Mouse (Mus musculus) liver, adult 2 months (tissue): ENCODE results near the gene Tctex1d2.

ENCODE experiments used
- CTCF ChIP-seq: fragments of 200-500 bp; IDR thresholded peaks from 2 replicates; pipeline ENCODE4 v1.5.1; 2011; ENCODE audit warnings: low read depth, low read length, control low read depth
- POLR2A ChIP-seq: fragments of 200-500 bp; IDR thresholded peaks from 2 replicates; pipeline ENCODE4 v1.6.1; 2011; ENCODE audit warnings: low read length, control low read depth; ENCODE audit not compliant: insufficient read depth; ENCODE audit errors: extremely low read depth

- TF ChIP-seq CTCF: no peak
- TF ChIP-seq POLR2A: no peak
Observed at GRCm38 (mm10) chr16:32436657-32437056, 17.2 kb downstream of the Tctex1d2 start.
